Mouse (Mus musculus): Measurements from ENCODE around the gene P4htm. TPM values are rescaled to one million over a fixed set of nuclear protein-coding genes. Genes with fewer than 3 reads are reported as not detected.
A peak's percentile ranks its signal among the peaks of the same experiment; 100 is the strongest.
"Not testable (repeated sequence)": the region's sequence is repeated elsewhere in the genome, so short reads cannot be mapped to it uniquely, and the experiment has no call there.

The P4htm gene
- polyA plus RNA-seq (2015; fragmentation: Nextera tagmentation; extraction: Ambion mirVana), result 25.6 and 31.4 TPM in 2 replicates

DNA sequence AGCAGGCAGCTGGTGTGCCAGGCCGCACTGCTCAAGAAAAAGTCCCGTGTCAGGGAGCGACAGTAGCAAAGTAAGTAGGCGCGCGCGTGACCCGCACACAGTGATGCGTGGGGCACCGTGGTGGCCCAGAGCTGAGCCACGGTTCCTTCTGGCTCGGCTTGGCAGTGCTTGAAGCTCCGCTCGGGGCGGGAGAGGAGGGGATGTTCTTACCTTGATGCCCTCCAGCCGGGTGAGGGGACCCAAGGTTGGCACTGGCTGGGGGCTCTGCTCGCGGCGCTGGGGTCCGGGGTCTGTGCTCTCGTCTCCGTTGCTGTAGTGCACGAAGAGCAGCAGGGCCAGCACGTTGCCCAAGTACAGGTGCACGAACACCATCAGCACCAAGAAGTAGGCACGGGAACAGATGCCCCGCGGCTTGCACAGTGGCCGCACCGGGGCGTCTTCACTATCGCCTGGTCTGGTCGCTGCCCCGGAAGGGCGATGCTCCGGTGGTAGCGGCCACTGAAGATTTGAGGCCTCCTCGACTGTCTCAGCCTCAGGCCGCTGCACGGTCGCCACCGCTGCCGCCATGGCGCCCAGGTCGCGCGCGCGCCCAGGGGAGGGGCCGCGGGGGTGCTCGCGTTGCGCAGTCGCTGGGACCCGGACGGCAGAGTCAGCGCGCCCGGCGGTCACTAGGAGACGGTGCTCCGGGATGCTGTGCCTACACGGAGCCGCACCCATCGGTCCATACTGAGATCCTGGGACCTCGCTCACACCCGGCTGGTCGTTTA, at the start of gene P4htm:
TSS of gene P4htm (minus strand) at position 670 of the 767 bp plus-strand sequence.
- peak within 1 kb of the TSS; percentile 88 for H3K4me2 ChIP-seq
- WGBS, result 3% methylated on average over 69 of the region's 69 CpGs
- peak within 1 kb of the TSS; percentile 85 for H3K27ac ChIP-seq
- no peaks in the 10 kb centered on the region for H3K27me3 ChIP-seq
- ATAC-seq (ENCODE audit: low FRiP score), result peak; percentile 87
- peak within 1 kb of the TSS; percentile 75 for H3K4me3 ChIP-seq
- H3K36me3 ChIP-seq, result peaks cover 9% of the 10 kb centered on the region
- H3K4me1 ChIP-seq (replicated peaks), result peaks cover 13% of the 10 kb centered on the region
- no peaks in the 10 kb centered on the region for H3K9me3 ChIP-seq
- peak within 1 kb of the TSS; percentile 86 for H3K9ac ChIP-seq

DNA sequence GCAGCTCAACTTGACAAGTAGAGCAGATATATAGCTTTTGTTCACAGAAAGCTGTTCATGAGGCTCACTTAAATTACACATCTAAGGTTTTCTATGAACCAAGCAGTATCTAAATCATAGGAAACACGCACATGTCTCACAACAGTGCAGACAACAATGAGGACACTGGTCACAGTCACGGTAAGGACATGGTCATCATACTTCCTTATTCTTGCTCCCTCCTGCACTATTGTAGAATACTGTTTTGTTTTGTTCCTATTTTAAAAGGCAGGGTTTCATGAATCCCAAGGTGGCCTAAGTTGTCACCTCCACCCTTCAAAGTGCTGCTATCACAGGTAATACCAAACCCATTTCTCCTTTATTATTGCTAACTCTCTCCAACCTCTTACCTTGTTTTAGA, 42.4 kb upstream of the P4htm start:
- no peaks in the 10 kb centered on the region for H3K27me3 ChIP-seq
- no peak overlapping the region for H3K27ac ChIP-seq
- H3K4me3 ChIP-seq, result no peak overlapping the region
- H3K36me3 ChIP-seq, result peaks cover 28% of the 10 kb centered on the region; the same call in 1 of the 2 replicates
- no peaks in the 10 kb centered on the region for H3K9me3 ChIP-seq
- no peak overlapping the region for H3K9ac ChIP-seq
- WGBS, result 87% methylated on average over 2 of the region's 2 CpGs
- H3K4me2 ChIP-seq, result no peak overlapping the region
- ATAC-seq (ENCODE audit: low FRiP score), result no peak
- H3K4me1 ChIP-seq (replicated peaks), result no peaks in the 10 kb centered on the region

DNA sequence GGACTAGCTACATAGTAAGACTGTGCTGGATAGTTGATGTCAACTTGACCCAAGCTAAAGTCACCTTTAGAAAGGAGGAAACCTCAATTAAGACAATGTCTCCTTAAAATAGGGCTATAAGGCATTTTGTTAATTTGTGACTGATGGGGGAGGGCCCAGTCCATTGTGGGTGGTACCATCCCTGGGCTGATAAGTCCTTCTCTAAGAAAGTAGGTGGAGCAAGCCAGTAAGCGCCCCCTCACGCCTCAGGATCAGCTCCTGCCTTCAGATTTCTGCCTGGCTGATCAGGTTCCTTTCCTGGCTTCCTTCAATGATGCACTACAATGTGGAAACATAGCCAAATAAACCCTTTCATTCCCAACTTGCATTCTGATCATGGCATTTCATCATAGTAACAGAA, 37.9 kb upstream of the P4htm start:
- no peak overlapping the region for H3K27ac ChIP-seq
- no peak overlapping the region for H3K4me3 ChIP-seq
- 0 out of 2 replicates have a peak, but pooled peaks cover 3% of the 10 kb centered on the region for H3K36me3 ChIP-seq
- no peak overlapping the region for H3K4me2 ChIP-seq
- 82% methylated on average over 2 of the region's 2 CpGs for WGBS
- H3K4me1 ChIP-seq (replicated peaks), result no peaks in the 10 kb centered on the region
- no peak for ATAC-seq (ENCODE audit: low FRiP score)
- no peaks in the 10 kb centered on the region for H3K9me3 ChIP-seq
- H3K9ac ChIP-seq, result no peak overlapping the region
- H3K27me3 ChIP-seq, result no peaks in the 10 kb centered on the region

DNA sequence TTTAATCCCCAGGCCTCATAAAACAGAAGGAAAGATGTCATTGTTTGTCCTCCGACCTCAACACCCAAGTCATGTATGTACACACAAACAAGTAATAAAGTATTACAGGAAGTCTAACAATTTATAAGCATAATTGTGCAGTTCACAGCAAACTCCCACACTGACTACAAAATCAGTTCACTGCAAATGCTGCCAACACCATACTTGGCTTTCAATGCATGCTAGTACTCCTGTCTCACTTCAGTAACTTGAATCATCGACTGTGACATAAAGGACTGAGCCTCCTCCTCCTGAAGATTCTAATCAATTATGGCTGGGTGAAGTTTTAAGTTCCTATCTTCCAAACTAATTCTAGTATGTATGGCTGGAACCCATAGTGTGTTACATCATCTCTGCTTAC, 36.4 kb upstream of the P4htm start:
- WGBS, result 86% methylated on average over 2 of the region's 2 CpGs
- H3K4me3 ChIP-seq, result no peak overlapping the region
- no peaks in the 10 kb centered on the region for H3K27me3 ChIP-seq
- no peak overlapping the region for H3K9ac ChIP-seq
- no peak overlapping the region for H3K4me2 ChIP-seq
- H3K4me1 ChIP-seq (replicated peaks), result no peaks in the 10 kb centered on the region
- peaks cover 5% of the 10 kb centered on the region; the same call in 1 of the 2 replicates for H3K36me3 ChIP-seq
- H3K27ac ChIP-seq, result no peak overlapping the region
- no peak for ATAC-seq (ENCODE audit: low FRiP score)
- H3K9me3 ChIP-seq, result no peaks in the 10 kb centered on the region

DNA sequence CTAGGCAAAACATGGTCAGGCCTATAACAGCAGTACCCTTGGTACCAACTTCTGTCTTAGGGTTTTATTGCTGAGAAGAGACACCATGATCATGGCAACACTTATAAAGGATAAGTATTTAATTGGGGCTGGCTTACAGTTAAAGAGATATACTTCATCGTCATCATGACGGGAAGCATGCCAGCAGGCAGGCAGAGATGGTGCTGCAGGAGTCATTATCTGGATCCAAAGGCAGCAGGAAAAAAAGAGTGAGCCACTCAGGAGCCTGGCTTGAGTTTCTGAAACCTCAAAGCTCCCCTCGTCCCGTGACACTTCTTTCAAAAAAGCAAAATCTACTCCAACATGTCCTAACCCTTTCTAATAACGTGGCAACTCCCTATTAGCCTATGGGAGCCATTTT, 34.9 kb upstream of the P4htm start:
- no peak overlapping the region for H3K4me2 ChIP-seq
- H3K4me1 ChIP-seq (replicated peaks), result no peaks in the 10 kb centered on the region
- no peaks in the 10 kb centered on the region for H3K9me3 ChIP-seq
- H3K9ac ChIP-seq, result no peak overlapping the region
- 94% methylated on average over 5 of the region's 5 CpGs for WGBS
- no peak overlapping the region for H3K27ac ChIP-seq
- peaks cover 11% of the 10 kb centered on the region for H3K36me3 ChIP-seq
- no peaks in the 10 kb centered on the region for H3K27me3 ChIP-seq
- no peak for ATAC-seq (ENCODE audit: low FRiP score)
- no peak overlapping the region for H3K4me3 ChIP-seq

DNA sequence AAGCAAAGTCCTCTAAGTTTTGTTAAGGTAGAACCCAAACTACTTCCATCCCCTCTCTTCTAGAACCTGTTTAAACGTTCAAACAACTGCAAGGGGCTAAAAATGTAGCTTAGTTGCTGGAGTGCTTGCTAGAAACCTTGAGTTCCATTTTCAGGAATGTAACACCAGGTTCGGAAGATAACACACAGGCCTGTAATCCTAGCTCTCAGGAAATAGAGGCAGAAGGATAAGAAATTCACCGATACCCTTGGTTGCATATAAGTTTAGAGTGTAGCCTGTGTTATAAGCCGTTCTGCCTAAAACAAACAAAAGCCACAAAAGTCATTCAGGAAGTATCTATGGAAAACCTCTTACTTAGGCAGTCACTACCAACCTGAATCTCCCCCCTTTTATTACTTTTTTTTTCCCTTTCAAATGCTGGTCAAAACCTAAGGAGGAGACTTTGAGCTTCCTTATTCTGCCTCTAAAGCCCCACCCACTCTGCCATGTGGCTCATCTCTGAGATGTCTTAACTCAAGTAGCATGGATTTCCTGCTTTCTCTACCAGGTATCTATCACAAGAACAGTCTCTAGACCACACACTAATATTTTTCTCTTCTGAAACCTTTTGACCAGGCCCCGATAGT, 34.3 kb upstream of the P4htm start:
- Histone ChIP-seq H3K4me3 (no peak overlapping the region), H3K9me3 (no peaks in the 10 kb centered on the region), H3K36me3 (peaks cover 11% of the 10 kb centered on the region), H3K27me3 (no peaks in the 10 kb centered on the region), H3K4me2 (no peak overlapping the region), H3K9ac (no peak overlapping the region), H3K4me1 (replicated peaks) (no peaks in the 10 kb centered on the region), H3K27ac (no peak overlapping the region)
- no peak for ATAC-seq (ENCODE audit: low FRiP score)
- 94% methylated on average over 5 of the region's 5 CpGs for WGBS

DNA sequence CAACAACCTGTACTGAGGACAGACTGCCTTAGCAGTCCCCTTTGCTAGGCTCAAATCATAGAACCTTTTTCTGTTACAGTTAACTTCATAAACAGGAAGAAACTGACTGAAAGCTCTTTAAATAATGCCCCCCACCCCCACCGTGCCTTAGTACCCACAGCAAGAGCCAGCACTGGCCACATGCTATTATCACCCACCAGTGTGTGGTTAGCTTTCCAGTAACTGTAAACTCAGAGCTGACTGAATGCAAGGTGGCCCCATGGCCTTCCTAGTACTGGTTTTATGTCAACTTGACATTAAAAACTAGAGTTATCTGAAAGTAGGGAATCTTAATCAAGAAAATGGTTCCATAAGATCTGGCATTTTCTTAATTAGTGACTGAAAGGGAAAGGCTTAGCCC, 33.2 kb upstream of the P4htm start:
- Histone ChIP-seq H3K4me3 (no peak overlapping the region), H3K4me2 (no peak overlapping the region), H3K27me3 (no peaks in the 10 kb centered on the region), H3K9me3 (no peaks in the 10 kb centered on the region), H3K27ac (no peak overlapping the region), H3K9ac (no peak overlapping the region), H3K36me3 (peaks cover 14% of the 10 kb centered on the region), H3K4me1 (replicated peaks) (no peaks in the 10 kb centered on the region)
- 93% methylated on average over 1 of the region's 1 CpGs for WGBS
- no peak for ATAC-seq (ENCODE audit: low FRiP score)

DNA sequence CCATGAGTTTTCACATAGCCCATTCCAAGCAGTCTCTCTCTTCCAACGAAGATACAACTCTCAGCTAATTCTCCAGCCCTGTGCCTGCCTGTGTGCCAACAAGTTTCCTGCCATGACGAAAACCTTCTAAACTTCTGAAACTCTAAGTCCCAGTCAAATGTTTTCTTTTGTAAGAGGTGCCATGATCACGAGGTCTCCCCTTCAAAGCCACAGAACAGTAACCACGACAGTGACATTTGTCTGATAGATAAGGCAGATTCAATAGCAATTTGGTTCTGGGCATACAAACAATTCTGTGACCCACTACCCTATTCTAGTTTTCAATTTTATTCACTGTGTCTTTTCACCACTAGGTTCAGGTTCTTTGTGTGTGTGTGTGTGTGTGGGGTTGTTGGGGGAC, 30.7 kb upstream of the P4htm start:
- Histone ChIP-seq H3K4me3 (no peak overlapping the region), H3K9ac (no peak overlapping the region), H3K27ac (no peak overlapping the region), H3K36me3 (peaks cover 20% of the 10 kb centered on the region), H3K4me2 (no peak overlapping the region), H3K27me3 (no peaks in the 10 kb centered on the region), H3K9me3 (no peaks in the 10 kb centered on the region), H3K4me1 (replicated peaks) (no peaks in the 10 kb centered on the region)
- WGBS, result 85% methylated on average over 4 of the region's 4 CpGs
- no peak for ATAC-seq (ENCODE audit: low FRiP score)

DNA sequence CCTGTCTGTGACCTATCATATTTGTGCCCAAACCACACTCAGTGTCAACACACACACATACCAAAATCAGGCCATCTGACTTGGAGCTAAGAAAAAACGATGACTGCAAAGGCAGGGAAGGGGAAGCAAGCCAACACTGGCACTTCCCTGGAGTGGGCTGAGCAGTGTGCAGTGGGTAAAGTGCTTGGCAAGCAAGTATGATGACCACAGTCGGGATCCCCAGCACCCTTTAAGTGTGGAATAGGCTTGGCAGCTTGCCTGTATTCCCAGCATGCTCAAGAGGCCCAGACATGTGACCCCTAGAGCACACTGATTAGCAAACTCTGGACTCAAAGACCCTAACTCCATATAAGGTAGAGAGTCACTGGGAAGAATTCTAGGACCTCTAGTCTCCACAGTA, 29.0 kb upstream of the P4htm start:
- Histone ChIP-seq H3K9ac (no peak overlapping the region), H3K4me3 (no peak overlapping the region), H3K36me3 (peaks cover 22% of the 10 kb centered on the region), H3K27me3 (no peaks in the 10 kb centered on the region), H3K4me2 (no peak overlapping the region), H3K4me1 (replicated peaks) (no peaks in the 10 kb centered on the region), H3K9me3 (no peaks in the 10 kb centered on the region), H3K27ac (no peak overlapping the region)
- ATAC-seq (ENCODE audit: low FRiP score), result no peak
- 78% methylated on average over 2 of the region's 2 CpGs for WGBS

DNA sequence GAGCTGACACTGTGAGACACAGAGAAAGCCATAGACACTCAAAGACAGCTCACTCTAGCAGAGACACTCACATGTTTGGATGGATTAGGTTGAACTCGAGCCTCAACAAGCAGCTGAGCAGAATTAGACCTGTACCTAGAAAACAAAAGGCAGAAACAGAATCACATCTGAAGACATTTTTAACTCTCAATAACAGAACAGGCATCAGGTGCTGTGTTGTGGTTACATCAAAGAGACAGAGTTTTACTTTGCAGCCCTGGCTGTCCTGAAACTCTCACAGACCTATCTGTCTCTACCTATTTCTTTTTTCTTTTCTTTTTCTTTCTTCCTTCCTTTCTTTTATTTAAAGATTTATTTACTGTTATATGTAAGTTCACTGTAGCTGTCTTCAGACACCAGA, 19.8 kb upstream of the P4htm start:
- no peak overlapping the region for H3K27ac ChIP-seq
- no peaks in the 10 kb centered on the region for H3K9me3 ChIP-seq
- peaks cover 74% of the 10 kb centered on the region for H3K36me3 ChIP-seq
- no peak for ATAC-seq (ENCODE audit: low FRiP score)
- no peak overlapping the region for H3K4me2 ChIP-seq
- 85% methylated on average over 1 of the region's 1 CpGs for WGBS
- H3K9ac ChIP-seq, result no peak overlapping the region
- no peak overlapping the region for H3K4me3 ChIP-seq
- no peaks in the 10 kb centered on the region for H3K27me3 ChIP-seq
- no peaks in the 10 kb centered on the region for H3K4me1 ChIP-seq (replicated peaks)

DNA sequence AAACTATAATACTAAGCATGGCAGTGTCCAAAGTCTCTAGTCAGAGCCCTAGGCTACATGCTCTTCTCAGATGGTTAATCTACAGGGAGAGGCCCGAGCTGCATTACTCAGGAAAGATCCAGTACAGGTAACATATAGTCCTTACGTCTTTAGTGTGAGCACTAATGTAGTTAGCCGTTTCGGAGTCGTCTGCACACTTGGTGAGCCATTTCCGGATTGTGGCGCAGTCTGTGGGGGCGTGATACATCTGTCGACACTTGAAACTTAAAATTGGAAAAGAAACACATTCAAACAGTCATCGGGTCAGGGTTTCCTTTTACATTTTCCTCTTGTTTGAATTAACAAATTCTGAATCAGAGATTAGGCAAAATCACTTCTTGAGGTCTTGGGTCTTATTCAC, 14.0 kb upstream of the P4htm start:
- no peak overlapping the region for H3K9ac ChIP-seq
- H3K4me2 ChIP-seq, result no peak overlapping the region
- no peak overlapping the region for H3K27ac ChIP-seq
- H3K9me3 ChIP-seq, result no peaks in the 10 kb centered on the region
- 95% methylated on average over 10 of the region's 10 CpGs for WGBS
- no peak for ATAC-seq (ENCODE audit: low FRiP score)
- H3K27me3 ChIP-seq, result no peaks in the 10 kb centered on the region
- H3K4me3 ChIP-seq, result no peak overlapping the region
- H3K36me3 ChIP-seq, result peaks cover 92% of the 10 kb centered on the region
- H3K4me1 ChIP-seq (replicated peaks), result no peaks in the 10 kb centered on the region

DNA sequence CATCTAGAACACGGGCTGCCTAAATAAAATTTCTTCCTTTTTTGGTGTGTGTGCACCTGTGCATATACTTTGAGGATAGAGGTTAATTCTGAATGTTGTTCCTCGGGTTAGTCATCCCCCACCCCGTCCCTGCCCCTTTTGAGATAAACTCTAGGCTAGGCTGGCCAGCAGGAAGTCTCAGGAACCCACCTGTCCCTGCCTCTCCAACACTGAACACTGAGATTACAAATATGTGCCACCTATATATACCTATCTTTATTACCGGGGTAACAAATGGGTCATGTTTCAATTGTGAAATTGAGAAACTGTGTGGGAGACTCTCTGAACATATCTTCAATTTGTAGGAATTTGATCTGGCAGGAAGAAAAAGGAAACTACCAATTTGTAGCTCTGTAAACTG, 11.4 kb upstream of the P4htm start:
- no peaks in the 10 kb centered on the region for H3K4me1 ChIP-seq (replicated peaks)
- H3K27me3 ChIP-seq, result no peaks in the 10 kb centered on the region
- H3K9me3 ChIP-seq, result no peaks in the 10 kb centered on the region
- WGBS, result over 99% methylated on average over 4 of the region's 4 CpGs
- H3K27ac ChIP-seq, result no peak overlapping the region
- peaks cover 98% of the 10 kb centered on the region for H3K36me3 ChIP-seq
- no peak for ATAC-seq (ENCODE audit: low FRiP score)
- H3K9ac ChIP-seq, result no peak overlapping the region
- H3K4me3 ChIP-seq, result no peak overlapping the region
- H3K4me2 ChIP-seq, result no peak overlapping the region

DNA sequence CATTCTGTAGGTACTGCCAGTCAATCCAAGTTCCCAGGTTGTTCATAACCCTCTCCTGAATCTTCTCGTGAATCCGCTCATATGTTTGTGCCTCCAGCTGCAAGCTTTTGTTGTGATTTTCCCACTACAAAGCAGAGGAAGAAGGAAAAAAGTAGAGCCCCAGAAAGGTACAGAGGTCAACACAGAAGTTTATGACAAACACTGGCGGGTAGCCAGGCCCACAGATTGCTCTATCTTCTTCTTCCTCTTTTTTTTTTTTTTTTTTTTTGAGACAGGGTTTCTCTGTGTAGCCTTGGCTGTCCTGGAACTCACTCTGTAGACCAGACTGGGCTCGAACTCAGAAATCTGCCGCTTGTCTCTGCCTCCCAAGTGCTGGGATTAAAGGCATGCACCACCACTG, 10.5 kb upstream of the P4htm start:
- H3K4me1 ChIP-seq (replicated peaks); H3K9ac ChIP-seq; H3K4me3 ChIP-seq; ATAC-seq (ENCODE audit: low FRiP score); H3K27ac ChIP-seq; H3K4me2 ChIP-seq; H3K9me3 ChIP-seq; H3K27me3 ChIP-seq: not testable (repeated sequence)
- 92% methylated on average over 5 of the region's 5 CpGs for WGBS
- peaks cover 98% of the 10 kb centered on the region for H3K36me3 ChIP-seq
